Mouse (Mus musculus): ENCODE results near the gene Fat1.

Fat1 gene

GRCm38 (mm10) chr8:44961492-44961891 lies 26.2 kb downstream of the Fat1 start:
- DNase-seq (ENCODE audit: low spot score in 2 of 2): no peak

DNA sequence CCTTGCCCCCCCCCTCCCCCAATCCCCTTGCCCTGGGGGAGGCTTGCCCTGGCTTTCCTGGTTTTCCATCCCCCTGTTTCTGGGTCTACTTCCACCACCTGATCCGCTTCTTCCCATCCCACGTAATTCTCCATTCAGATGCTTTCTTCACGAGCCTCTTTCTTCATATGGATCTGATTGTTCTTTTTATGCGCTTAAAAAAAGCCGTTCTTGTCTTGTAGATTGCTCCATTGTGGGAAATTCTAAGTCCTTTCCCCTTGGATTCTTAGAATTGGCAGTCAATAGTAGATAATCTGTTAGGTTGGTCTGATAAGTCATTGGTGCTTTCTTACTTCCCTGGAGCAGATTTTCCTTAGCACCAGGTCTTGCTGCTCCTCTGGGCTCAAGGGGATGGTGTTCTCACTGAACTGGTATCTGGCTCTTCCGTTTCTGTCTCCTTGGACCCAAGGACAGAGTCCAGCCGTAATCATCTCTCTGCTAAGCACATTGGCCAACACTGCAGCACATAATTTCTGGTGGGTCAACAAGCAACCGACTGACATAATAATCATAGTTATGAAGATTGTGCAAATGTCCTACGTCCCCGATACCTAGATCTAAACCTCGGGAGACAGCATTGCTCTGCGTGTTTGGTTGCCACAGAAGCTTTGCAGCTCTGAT lies 27.5 kb downstream of the Fat1 start:
- no peak for DNase-seq (ENCODE audit: low spot score in 2 of 2)

DNA sequence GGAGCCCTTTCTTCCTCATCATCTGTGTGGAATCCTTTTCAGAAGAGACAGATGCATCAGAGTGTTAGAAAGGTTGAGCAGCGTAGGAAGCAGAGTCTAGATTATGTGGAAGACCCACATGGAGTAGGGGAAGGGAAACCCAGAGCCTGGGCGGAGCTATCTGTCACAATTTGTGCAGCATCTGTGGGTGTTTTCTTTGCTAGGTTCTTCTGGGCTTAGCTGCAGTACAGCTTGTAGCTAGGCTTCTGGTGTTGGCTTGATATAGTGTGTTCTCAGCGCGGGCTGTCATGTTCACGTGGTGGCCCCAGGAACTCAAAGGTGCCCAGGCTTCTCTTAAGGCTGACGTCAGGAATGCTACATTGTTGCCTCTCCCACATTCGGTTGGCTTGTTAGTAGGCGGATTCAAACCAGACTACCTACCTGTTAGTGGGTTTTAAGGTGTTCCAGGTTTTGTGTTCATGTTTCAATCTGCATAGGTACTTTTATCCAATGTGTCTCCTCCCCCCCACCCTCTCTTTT lies 32.3 kb downstream of the Fat1 start:
- no peak for DNase-seq (ENCODE audit: low spot score in 2 of 2)

DNA sequence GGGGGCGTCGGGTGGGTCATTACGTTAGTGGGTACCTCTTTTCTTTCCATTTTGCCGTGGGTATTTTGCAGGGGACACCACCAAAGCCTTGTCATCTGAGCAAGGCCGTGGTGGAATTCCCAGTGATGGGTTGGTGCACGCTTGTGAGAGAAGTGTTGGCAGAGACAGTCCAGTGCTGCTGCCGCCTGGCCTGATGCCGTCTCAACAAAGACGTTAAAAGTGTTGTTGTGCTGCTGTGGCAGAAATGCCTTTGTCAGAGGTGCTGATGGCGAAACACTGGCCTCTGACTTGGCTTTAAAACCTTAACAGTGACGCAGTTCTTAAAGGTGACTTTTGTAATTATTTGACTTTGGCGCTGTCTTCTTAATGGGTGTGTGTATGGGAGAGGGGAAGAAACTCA lies 34.8 kb downstream of the Fat1 start:
- no peak for DNase-seq (ENCODE audit: low spot score in 2 of 2)

- DNase-seq (ENCODE audit: low spot score in 2 of 2): no peak
These were observed 36.1 kb downstream of the Fat1 start for GRCm38 (mm10) chr8:44971346-44971745.

DNA sequence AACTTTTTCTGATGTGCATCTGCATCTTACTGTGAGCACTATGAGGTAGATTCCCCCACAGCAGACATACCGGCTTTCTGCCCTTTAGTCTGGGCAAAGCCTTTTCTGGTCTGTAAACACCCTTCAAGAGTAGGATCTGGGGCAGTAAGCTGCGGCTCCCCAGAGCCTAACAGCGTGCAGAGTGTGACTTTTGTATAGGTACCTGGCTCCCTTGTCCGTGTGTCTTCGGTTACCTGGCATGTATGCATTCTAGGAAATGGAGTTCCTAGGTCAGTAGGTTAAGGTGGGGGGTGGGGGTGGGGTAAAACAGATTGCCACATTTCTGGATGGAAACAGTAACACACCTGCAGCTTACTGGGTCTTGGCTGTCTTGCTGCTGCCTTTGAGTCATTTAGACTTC lies 36.7 kb downstream of the Fat1 start:
- no peak for DNase-seq (ENCODE audit: low spot score in 2 of 2)

GRCm38 (mm10) chr8:44975113-44975512 lies 39.9 kb downstream of the Fat1 start:
- no peak for DNase-seq (ENCODE audit: low spot score in 2 of 2)

- no peak for DNase-seq (ENCODE audit: low spot score in 2 of 2)
These were observed 40.4 kb downstream of the Fat1 start for GRCm38 (mm10) chr8:44975654-44976053.

GRCm38 (mm10) chr8:44978622-44979021 lies 43.4 kb downstream of the Fat1 start:
- no peak for DNase-seq (ENCODE audit: low spot score in 2 of 2)

DNA sequence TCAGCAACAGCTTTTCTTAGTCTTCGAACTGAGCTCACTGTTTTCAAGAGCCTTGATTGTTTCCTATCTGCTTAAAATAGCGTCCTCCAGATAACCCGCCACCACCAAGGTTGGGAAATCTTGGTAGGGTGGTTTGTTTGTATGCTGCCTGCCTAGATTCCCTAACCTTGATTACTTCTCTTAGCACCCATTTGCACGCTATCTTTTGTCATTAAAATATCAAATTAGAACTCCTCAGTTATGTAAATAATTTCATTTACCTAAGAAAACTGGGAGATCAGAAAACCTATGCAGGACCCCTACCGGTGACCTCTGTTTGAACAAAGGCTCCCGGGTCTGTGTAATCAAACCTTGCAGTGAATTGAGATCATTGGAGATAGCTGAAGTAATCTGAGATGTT lies 44.0 kb downstream of the Fat1 start:
- DNase-seq (ENCODE audit: low spot score in 2 of 2): no peak

- DNase-seq (ENCODE audit: low spot score in 2 of 2): peak; percentile 65 to 73
These were observed 44.8 kb downstream of the Fat1 start for GRCm38 (mm10) chr8:44980030-44980429.

GRCm38 (mm10) chr8:44985326-44986288 lies 50.4 kb downstream of the Fat1 start:
- peak in 1 of 2 experiments; percentile 35 for DNase-seq (ENCODE audit: low spot score in 2 of 2)

- DNase-seq (ENCODE audit: low spot score in 2 of 2): no peak
These were observed 56.6 kb downstream of the Fat1 start for GRCm38 (mm10) chr8:44991700-44992487.

DNA sequence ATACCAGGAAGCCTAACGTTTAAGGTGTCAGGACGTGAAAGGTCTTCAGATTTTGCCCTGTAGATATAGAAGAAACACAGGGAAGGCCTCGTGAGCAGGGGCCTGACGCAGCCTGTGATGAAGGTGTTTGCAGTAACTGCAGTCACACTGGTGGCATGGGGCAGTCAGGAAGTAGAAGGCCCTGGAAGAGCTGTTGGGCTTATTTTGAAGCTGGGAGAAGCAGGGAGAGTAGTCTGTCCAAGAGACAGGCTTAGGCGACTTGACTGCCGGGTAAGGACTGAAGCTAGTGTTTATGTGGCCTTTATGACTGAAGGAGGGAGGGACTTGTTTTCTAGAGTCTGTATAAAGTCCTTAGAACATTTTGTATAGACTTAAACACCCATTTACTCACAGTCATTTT lies 57.4 kb downstream of the Fat1 start:
- DNase-seq (ENCODE audit: low spot score in 2 of 2): no peak

GRCm38 (mm10) chr8:44993376-44993775 lies 58.1 kb downstream of the Fat1 start:
- no peak for DNase-seq (ENCODE audit: low spot score in 2 of 2)

DNA sequence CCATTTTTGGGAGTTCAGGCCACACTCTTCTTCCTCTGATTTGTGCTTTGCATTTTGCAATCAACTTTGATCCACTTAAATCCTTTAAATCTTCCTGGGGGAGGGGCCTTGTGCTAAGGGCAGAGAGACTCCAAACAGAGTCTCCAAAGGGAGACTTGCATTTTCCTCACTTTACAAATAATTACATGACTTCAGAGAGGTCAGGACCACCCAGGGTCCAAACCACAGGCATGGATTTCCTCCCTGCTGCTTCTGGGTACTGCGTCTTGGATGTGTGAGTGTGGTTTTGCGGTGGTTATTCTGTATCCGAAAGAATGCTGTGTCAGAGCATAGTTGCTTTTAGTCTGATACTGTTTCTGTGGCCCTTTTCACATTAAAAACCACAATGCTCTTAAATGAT lies 61.2 kb downstream of the Fat1 start:
- no peak for DNase-seq (ENCODE audit: low spot score in 2 of 2)

DNA sequence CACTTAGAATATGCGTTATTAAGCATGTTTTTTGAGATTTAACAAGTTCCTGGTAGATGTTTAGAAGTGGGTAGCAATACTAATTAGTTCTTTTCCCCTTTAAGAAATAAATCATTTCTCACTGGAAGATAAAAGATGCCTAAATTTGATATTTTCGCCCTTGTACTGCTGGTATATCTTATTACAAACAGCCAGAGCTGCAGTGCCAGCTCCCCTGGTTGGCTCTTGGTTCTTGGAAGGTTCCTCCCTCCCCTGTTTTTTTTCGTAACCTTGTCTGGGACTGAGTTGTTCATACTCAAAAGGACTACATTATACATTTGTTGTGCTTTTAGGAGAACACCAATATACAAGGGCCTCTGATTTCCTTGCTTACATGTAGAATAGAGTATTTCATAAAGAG lies 62.1 kb downstream of the Fat1 start:
- DNase-seq (ENCODE audit: low spot score in 2 of 2): no peak

- DNase-seq (ENCODE audit: low spot score in 2 of 2): no peak
These were observed 62.6 kb downstream of the Fat1 start for GRCm38 (mm10) chr8:44997829-44998228.

DNA sequence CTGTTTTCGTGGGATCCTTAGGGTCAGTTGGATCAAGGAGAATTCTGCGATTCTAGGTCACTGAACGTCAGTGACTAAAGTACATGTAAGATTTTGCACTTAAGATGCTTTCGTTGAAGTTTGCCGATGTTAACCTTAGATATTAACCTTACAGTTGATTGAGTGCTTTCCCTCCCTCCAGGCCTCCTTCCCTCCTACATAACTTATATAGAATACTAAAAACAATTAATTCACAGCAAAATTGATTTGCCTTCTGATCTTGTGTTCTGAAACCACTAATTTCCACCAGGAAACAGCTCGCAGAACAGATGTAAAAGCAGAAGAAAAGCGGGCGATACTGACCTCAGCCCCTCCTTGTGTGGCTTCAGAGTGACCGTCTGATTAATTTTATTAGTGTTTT lies 63.0 kb downstream of the Fat1 start:
- DNase-seq (ENCODE audit: low spot score in 2 of 2): no peak

GRCm38 (mm10) chr8:44998681-44999277 lies 63.5 kb downstream of the Fat1 start:
- peak; percentile 77 to 84 for DNase-seq (ENCODE audit: low spot score in 2 of 2)

GRCm38 (mm10) chr8:45001577-45002197 lies 66.4 kb downstream of the Fat1 start:
- DNase-seq (ENCODE audit: low spot score in 2 of 2): peak; percentile 47 to 53

Data from heart, adult 9 months (tissue).